Mouse (Mus musculus): ENCODE results near the gene Il10. TPM values are rescaled to one million over a fixed set of nuclear protein-coding genes. Genes with fewer than 3 reads are reported as not detected.

Il10 gene
- total and polyA plus RNA-seq, 2 experiments from 2014 or later, result not detected

DNA sequence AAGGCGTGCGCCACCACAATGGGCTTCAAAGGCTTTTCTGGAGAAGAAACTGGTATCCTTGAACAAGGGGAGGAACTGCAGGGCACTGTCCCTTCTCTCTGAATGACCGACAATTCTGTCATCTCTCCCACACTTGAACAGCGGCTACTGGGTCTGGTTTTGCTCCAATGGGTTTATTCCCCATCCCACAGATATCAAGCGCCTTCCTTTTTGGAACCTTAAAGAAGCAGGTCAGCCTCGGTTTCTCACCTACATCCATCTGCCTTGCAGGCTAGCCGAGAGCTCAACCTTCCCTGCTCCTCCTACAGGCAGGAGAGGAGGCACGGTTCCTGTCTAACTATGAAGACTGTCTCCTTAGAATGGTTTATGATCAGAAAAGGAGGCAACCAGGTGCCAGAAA lies 29.3 kb downstream of the Il10 start:
- no peak for TF ChIP-seq CTCF (IDR thresholded peaks at IDR 0.05; ENCODE audit: low read depth)
- DNase-seq (no peak), ATAC-seq (no peak)
- no peak overlapping the region for H3K4me2 ChIP-seq (ENCODE audit: low read depth)
- H3K9ac ChIP-seq, result no peak overlapping the region
- no peak overlapping the region for H3K27ac ChIP-seq (ENCODE audit: low read depth, low read length)
- H3K4me1 ChIP-seq (ENCODE audit: insufficient read depth), result no peaks in the 10 kb centered on the region
- H3K27me3 ChIP-seq (ENCODE audit: insufficient read depth, low read length), result no peaks in the 10 kb centered on the region
- peaks cover 4% of the 10 kb centered on the region; the same call in 1 of the 2 replicates for H3K36me3 ChIP-seq (ENCODE audit: insufficient read depth)
- H3K9me3 ChIP-seq (ENCODE audit: low read length), result no peaks in the 10 kb centered on the region
- 96% methylated on average over 8 of the region's 8 CpGs for WGBS
- H3K4me3 ChIP-seq (ENCODE audit: low read depth, low read length), result no peak overlapping the region

DNA sequence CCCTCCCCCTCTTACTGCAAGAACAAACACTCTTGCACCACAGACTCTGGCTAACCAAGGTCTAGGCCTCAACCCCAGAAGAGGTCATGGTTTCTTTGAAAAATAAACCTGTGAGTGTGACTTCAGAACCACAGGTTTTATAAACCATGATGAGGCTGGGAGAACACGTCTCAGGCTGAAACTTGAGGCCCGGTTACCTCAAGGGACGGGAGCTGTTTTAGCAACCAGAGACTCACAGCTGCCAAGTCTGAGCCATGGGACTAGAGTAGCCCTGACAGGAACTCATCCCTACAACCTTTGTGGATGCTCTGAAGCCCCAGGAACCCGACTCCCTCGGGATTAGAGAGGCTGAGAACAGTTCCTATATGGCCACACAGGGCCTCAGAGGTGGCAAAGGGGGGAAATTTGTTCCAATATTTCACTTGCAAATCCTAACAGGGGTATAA lies 29.7 kb downstream of the Il10 start:
- 89% methylated on average over 5 of the region's 5 CpGs for WGBS
- Histone ChIP-seq H3K9me3 (ENCODE audit: low read length) (no peaks in the 10 kb centered on the region), H3K4me1 (ENCODE audit: insufficient read depth) (no peaks in the 10 kb centered on the region), H3K36me3 (ENCODE audit: insufficient read depth) (peaks cover 4% of the 10 kb centered on the region; the same call in 1 of the 2 replicates), H3K9ac (no peak overlapping the region), H3K4me2 (ENCODE audit: low read depth) (no peak overlapping the region), H3K4me3 (ENCODE audit: low read depth, low read length) (no peak overlapping the region), H3K27me3 (ENCODE audit: insufficient read depth, low read length) (no peaks in the 10 kb centered on the region), H3K27ac (ENCODE audit: low read depth, low read length) (no peak overlapping the region)
- ATAC-seq, result no peak
- no peak for DNase-seq
- no peak for TF ChIP-seq CTCF (IDR thresholded peaks at IDR 0.05; ENCODE audit: low read depth)

DNA sequence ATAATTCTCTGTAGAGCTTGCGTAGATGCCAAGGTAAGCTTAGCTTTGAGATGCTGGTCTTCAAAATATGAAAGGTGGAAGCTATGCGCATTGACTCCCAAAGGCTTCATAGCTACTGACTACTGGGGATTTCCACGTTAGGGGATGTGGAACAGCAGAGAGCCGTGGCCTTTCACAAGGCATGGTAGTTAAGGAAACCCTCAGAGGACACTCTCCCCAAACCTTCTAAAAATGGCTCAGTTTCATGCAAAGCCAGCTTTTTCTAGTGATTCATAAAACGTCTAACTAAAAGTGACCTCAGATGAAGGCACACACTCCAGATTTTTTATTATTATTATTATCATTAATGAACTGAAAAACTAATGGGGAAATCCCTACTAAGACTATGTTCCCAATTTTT lies 30.4 kb downstream of the Il10 start:
- Histone ChIP-seq H3K4me1 (ENCODE audit: insufficient read depth) (no peaks in the 10 kb centered on the region), H3K9ac (no peak overlapping the region), H3K4me3 (ENCODE audit: low read depth, low read length) (no peak overlapping the region), H3K27ac (ENCODE audit: low read depth, low read length) (no peak overlapping the region), H3K4me2 (ENCODE audit: low read depth) (no peak overlapping the region), H3K36me3 (ENCODE audit: insufficient read depth) (peaks cover 9% of the 10 kb centered on the region), H3K27me3 (ENCODE audit: insufficient read depth, low read length) (no peaks in the 10 kb centered on the region), H3K9me3 (ENCODE audit: low read length) (no peaks in the 10 kb centered on the region)
- WGBS, result 95% methylated on average over 5 of the region's 5 CpGs
- TF ChIP-seq CTCF (IDR thresholded peaks at IDR 0.05; ENCODE audit: low read depth), result no peak
- DNase-seq, result no peak
- no peak for ATAC-seq

DNA sequence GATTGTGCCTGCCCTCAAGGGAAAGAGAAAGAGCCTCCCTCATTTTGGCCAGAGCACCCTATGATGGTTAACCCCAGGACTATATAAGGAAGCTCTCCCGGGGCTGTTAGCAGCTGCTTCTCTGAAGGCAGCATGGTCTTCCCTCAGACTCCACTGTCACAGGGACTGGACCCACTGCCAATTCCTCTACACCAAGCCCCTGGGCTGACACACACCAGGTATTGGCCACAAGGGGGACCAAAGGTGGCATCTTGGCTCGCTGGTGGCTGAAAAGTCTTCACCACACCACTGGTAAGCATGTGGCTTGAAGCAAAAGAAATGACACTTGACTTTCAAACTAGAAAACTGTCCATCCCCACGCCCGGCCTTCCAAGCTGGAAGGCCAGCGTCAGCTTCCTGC lies 31.0 kb downstream of the Il10 start:
- no peaks in the 10 kb centered on the region for H3K4me1 ChIP-seq (ENCODE audit: insufficient read depth)
- H3K36me3 ChIP-seq (ENCODE audit: insufficient read depth), result peaks cover 15% of the 10 kb centered on the region
- H3K4me2 ChIP-seq (ENCODE audit: low read depth), result no peak overlapping the region
- no peak overlapping the region for H3K27ac ChIP-seq (ENCODE audit: low read depth, low read length)
- H3K9ac ChIP-seq, result no peak overlapping the region
- no peak for TF ChIP-seq CTCF (IDR thresholded peaks at IDR 0.05; ENCODE audit: low read depth)
- ATAC-seq, result no peak
- no peaks in the 10 kb centered on the region for H3K9me3 ChIP-seq (ENCODE audit: low read length)
- WGBS, result 88% methylated on average over 5 of the region's 5 CpGs
- DNase-seq, result no peak
- H3K4me3 ChIP-seq (ENCODE audit: low read depth, low read length), result no peak overlapping the region
- no peaks in the 10 kb centered on the region for H3K27me3 ChIP-seq (ENCODE audit: insufficient read depth, low read length)

DNA sequence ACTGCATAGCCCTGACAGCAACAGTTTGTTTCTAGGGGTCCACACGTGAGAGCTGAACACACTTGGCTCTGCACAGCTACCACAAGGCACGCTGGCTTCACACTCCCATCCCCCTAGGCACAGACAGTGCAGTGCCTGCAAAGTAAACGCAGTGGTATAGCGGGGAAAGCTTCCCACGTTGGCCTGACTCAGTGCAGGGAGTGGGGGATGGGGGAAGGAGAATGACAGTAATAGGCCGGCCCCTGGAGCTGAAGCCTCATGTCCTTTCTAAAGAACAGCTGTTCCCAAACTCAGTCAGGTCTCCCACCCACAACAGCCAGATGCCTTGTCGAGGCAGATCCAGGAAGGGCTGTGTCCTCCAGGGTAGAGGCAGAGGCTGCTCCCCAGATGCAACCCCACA lies 31.4 kb downstream of the Il10 start:
- Histone ChIP-seq H3K9ac (no peak overlapping the region), H3K27ac (ENCODE audit: low read depth, low read length) (no peak overlapping the region), H3K4me1 (ENCODE audit: insufficient read depth) (no peaks in the 10 kb centered on the region), H3K36me3 (ENCODE audit: insufficient read depth) (peaks cover 18% of the 10 kb centered on the region), H3K4me3 (ENCODE audit: low read depth, low read length) (no peak overlapping the region), H3K9me3 (ENCODE audit: low read length) (no peaks in the 10 kb centered on the region), H3K27me3 (ENCODE audit: insufficient read depth, low read length) (no peaks in the 10 kb centered on the region), H3K4me2 (ENCODE audit: low read depth) (no peak overlapping the region)
- TF ChIP-seq CTCF (IDR thresholded peaks at IDR 0.05; ENCODE audit: low read depth), result no peak
- ATAC-seq, result peak; percentile 17; the same call in 1 of the 2 replicates
- DNase-seq, result no peak
- WGBS, result 41% methylated on average over 7 of the region's 7 CpGs

DNA sequence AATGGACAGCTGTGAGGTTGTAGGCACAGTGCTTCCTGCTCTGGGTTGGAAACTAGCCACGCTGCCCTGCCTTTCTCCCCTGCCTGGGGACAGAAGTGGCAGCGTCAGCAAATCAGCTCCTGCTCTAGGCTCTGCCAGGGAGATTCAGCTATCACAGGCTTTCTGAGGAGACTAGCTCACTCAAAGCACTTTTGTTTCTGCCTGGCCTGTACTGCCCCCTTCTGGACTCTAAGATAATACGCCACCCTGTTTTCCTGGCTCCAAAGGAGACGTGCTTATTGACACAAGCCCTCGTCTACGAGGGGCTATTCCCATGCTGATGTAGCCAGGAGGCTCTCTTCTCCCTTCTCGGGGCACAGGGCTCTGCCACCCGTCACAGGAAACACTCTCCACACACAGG lies 33.6 kb downstream of the Il10 start:
- Histone ChIP-seq H3K4me2 (ENCODE audit: low read depth) (no peak overlapping the region), H3K27ac (ENCODE audit: low read depth, low read length) (no peak overlapping the region), H3K4me1 (ENCODE audit: insufficient read depth) (no peaks in the 10 kb centered on the region), H3K27me3 (ENCODE audit: insufficient read depth, low read length) (no peaks in the 10 kb centered on the region), H3K4me3 (ENCODE audit: low read depth, low read length) (no peak overlapping the region), H3K36me3 (ENCODE audit: insufficient read depth) (peaks cover 33% of the 10 kb centered on the region), H3K9me3 (ENCODE audit: low read length) (no peaks in the 10 kb centered on the region), H3K9ac (no peak overlapping the region)
- ATAC-seq (peak; percentile 90), DNase-seq (peak; percentile 92)
- WGBS, result 4% methylated on average over 8 of the region's 8 CpGs
- TF ChIP-seq CTCF (IDR thresholded peaks at IDR 0.05; ENCODE audit: low read depth), result peak; percentile 91

DNA sequence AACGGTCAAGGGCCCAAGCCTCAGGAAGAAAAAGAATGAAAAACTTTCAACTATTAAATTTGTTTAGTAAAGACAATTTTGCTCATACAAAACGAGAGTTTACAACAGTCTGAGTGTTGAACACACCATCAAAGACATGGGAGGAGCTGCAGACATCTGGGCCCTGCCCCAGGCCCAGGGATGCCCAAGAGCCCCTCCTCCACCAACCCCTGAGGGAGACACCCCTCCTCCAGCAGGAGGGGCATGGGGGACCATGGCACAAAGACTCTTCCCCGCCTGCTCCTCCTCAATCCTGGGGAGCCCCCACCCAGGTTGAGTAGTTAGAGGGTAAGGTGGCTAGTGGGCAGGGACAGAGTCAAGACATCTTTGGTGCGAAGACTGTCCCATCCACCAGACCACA lies 34.0 kb downstream of the Il10 start:
- Histone ChIP-seq H3K36me3 (ENCODE audit: insufficient read depth) (peaks cover 33% of the 10 kb centered on the region), H3K4me2 (ENCODE audit: low read depth) (no peak overlapping the region), H3K27ac (ENCODE audit: low read depth, low read length) (no peak overlapping the region), H3K27me3 (ENCODE audit: insufficient read depth, low read length) (no peaks in the 10 kb centered on the region), H3K9me3 (ENCODE audit: low read length) (no peaks in the 10 kb centered on the region), H3K9ac (no peak overlapping the region), H3K4me3 (ENCODE audit: low read depth, low read length) (no peak overlapping the region), H3K4me1 (ENCODE audit: insufficient read depth) (no peaks in the 10 kb centered on the region)
- no peak for DNase-seq
- no peak for TF ChIP-seq CTCF (IDR thresholded peaks at IDR 0.05; ENCODE audit: low read depth)
- 58% methylated on average over 4 of the region's 4 CpGs for WGBS
- ATAC-seq, result no peak

DNA sequence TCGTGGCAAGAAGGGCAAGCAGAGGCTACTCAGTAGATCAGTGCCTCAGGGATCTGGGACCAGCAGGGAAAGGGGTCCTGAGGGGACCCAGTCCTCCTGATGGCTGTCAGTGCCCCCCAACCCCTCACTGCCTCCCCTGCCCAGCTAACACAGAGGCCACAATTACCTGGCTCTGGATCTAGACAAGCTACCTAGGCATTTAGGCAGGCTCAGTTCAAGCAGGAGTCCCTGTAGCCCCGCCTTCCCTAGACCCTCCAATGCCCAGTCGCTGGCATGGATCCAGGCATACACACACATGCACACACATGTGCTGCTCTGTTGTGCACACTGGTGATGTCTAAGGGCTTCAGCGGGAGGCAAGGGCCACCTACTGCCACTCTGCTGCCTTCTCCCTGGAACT lies 34.6 kb downstream of the Il10 start:
- H3K27me3 ChIP-seq (ENCODE audit: insufficient read depth, low read length), result no peaks in the 10 kb centered on the region
- H3K36me3 ChIP-seq (ENCODE audit: insufficient read depth), result peaks cover 33% of the 10 kb centered on the region
- DNase-seq, result no peak
- no peak overlapping the region for H3K9ac ChIP-seq
- no peaks in the 10 kb centered on the region for H3K9me3 ChIP-seq (ENCODE audit: low read length)
- H3K4me1 ChIP-seq (ENCODE audit: insufficient read depth), result no peaks in the 10 kb centered on the region
- no peak for ATAC-seq
- 84% methylated on average over 4 of the region's 4 CpGs for WGBS
- no peak for TF ChIP-seq CTCF (IDR thresholded peaks at IDR 0.05; ENCODE audit: low read depth)
- H3K4me2 ChIP-seq (ENCODE audit: low read depth), result no peak overlapping the region
- H3K27ac ChIP-seq (ENCODE audit: low read depth, low read length), result no peak overlapping the region
- H3K4me3 ChIP-seq (ENCODE audit: low read depth, low read length), result no peak overlapping the region

All from forebrain, postnatal 0 days (tissue).